Mouse (Mus musculus) thymus, postnatal 14 days (tissue): ENCODE measurements at regions not wholly inside any gene's neighbourhood (a gene's known extent, or its start where the extent isn't known, plus 50 kb on each side); places are given as distances from the start of the nearest gene placed in this dataset.

ENCODE experiments used
- DNase-seq: peaks from one replicate; pipeline ENCODE4 v3.0.0; 2021

DNA sequence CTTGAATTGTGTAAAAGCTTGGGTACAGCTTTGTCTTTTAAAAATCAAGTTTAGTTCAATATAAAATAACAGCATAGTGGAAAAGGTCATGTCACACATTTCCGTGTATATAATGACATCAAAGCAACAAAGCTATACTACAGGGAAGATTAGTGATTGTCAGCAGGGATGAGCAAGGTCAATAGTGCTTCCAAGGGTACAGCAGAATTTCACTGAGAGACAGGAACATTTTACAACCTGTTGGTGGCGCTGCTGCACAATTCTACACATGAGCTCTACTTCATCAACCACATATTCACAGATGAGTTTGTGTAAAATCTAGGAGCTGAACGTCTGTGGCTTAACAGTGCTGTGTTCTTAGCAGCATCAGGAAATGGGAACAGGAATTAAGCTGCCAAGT is 74.3 kb upstream of the A2m start:
- peak; percentile 5 for DNase-seq

DNA sequence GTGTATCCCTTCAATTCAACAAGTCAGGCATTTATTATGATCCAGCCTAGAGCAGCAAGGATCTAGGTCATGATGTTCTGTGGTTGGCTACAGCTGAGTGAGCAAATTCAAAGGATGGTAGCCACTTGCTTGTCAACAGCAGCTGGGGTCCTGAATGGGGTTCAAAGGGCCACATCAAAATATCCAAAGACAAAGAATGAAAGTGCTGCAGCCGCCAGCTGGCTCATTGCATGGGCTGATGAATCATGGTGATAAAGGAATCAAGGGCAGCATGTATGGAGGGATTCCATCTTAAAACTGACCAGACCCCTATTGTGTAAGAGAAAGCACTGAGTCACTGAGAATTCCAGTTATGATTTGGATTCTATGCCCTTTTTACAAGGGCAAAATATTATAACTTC is 74.8 kb upstream of the A2m start:
- no peak for DNase-seq

DNA sequence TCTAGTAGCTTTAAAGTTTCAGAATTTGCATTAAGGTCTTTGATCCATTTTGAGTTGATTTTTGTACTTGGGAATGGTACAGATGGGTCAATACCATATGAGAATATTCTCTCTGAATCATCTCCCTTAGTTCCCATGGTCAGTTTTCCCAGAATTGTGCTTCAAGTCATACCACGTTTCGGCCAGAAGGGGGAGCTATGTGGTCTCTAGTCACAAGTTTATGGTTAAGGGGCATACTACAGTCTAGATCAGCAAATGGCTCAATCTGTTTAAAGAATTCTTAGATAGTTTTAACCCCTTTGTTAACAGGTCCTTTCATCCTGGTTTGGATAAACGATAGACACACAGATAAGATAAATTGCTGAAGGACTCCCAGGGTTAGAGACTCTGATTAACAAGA is 78.7 kb upstream of the A2m start:
- DNase-seq = peak; percentile 6

DNA sequence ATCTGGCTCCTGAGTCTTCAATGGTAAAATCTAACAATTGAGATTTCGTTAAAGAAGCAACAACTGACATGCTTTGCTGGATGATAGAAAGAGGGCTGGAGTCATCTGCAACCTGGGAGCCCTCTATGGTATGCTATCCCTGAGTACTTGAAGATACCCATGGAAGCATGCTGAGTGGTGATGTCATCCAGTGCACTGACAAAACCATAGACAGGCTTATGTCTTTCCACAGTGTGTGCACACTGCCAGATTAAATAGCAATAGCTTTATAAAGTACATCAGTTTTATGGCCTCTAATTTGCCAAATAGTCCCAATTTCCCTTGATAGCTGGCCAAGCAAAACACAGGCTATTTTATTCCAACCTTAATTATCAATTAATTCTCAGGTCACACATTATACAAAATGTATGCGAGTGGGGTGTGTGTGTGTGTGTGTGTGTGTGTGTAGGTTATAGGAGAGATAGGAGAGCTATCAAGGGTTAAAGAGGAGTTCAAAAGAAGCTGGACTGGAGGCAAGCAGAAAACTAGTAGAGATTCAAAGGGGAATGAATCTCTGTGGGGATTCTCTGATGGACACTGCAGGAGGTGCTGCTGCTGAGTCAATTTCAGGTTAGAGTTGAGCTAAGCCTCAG is 80.1 kb upstream of the Iqsec3 start:
- no peak for DNase-seq

DNA sequence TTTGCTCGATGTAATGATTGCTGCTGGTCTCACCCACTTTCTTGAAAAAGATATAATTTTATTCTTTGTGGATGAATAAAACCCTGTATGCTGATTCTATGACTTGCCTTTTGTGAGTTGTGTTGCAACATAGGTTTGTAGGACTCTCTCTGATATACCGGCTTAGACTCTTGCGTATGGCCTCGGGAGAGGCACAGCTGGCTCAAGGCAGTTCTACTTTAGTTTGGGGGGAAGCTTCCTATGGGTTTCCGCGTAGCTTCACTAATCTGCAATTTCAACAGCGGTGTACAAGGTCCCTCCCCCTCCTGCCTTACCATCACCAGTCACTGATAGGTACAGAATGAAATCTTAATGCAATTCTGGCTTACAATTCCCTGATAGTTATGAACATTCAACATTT is 60.0 kb upstream of the Iqsec3 start:
- no peak for DNase-seq

DNA sequence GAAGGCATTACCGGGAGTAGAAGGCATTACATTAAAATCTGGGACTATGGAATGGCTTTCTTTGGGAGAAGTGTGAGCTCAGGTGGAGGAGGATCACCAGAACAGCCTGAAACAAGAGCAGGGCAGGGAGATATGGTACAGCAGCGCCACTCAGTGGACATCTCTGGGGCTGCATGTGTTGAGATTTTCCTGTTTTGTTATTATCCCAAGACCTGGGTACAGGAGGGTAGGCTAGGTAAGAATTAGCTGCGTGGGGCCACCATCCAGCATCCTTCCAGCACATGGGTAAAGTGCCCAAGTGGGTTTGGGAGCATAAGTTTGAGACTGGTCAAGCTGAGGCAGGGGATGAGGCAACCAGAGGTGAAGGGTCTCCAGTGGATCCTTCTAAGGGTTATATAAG is 59.4 kb upstream of the Iqsec3 start:
- peak; percentile 20 for DNase-seq

DNA sequence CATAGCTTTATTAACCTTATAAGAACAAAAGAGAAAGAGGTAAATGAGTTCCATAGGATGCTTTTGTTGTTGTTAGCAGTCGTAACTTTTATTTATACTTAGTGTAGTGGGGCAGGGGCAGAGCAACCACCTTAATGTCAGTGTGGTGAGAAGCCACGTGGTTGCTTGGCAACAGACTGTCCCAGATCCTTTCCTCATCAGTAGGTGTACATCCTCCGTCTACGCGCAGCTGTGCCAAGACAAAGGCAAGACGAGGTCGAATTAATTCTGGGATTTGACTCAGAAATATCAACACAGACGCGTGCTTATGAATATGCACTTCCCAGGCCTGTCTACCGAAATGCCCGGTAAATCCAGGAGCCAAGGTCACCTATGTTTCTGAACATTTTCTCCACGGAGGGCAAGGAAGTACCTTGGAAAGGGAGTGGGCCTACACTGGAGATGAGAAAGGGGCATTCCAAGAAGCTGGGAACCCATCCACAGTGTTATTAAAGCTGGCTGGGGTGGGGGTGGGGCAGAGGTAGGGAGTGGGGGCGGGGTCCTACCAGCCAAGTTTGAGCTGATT is 58.4 kb upstream of the Iqsec3 start:
- DNase-seq = no peak

DNA sequence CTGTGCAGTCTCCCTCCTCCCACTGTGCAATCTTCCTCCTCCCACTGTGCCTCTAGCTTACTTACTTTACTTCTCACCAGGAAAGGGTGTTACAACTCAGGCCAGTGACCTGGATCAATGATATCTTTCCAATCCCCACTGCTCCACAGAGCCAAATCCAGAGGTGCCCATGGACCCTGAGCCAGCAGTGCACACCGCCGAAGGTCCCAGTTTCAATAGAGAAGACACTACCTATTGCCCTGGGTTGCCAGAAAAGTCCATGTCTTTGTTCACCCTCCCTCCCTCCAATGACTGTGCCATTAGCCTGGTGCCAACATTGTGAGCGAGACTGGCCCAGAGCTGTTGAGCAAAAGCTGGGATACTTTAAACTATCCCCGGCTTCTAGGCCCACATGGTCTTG is 53.8 kb upstream of the Iqsec3 start:
- no peak for DNase-seq

DNA sequence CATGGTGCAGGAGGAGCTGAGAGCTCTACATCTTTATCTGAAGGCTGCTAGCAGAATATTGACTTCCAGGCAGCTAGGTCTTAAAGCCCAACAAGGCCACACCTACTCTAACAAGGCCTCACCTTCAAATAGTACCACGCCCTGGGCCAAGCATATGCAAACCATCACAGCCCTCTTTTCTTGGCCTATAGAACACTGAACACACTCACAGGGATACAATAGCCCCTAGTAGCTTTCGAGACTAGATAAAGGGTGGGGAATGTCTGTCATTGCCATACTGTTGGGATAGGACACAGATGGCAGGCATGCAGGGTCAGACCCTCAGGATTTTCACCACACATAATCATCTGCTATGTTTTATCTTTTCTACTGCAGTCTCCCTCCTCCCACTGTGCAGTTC is 52.6 kb upstream of the Iqsec3 start:
- no peak for DNase-seq

DNA sequence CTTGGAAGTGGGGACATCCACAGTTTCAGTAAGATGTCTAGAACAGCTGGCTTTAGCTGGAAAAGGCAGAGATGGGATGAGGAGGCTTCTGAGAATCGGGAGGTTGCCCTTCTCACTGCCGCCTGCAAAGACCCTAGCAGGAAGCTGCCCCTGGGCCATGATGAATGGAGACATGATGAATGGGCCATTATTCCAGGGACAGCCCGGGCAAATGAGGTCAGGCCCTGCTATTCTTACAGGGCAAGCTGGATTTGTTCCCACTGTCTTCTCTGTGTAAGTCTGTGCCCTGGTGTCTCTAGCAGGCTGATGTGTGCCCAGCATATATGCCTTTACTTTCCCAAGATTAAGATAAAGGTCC is 51.1 kb upstream of the Iqsec3 start:
- no peak for DNase-seq

DNA sequence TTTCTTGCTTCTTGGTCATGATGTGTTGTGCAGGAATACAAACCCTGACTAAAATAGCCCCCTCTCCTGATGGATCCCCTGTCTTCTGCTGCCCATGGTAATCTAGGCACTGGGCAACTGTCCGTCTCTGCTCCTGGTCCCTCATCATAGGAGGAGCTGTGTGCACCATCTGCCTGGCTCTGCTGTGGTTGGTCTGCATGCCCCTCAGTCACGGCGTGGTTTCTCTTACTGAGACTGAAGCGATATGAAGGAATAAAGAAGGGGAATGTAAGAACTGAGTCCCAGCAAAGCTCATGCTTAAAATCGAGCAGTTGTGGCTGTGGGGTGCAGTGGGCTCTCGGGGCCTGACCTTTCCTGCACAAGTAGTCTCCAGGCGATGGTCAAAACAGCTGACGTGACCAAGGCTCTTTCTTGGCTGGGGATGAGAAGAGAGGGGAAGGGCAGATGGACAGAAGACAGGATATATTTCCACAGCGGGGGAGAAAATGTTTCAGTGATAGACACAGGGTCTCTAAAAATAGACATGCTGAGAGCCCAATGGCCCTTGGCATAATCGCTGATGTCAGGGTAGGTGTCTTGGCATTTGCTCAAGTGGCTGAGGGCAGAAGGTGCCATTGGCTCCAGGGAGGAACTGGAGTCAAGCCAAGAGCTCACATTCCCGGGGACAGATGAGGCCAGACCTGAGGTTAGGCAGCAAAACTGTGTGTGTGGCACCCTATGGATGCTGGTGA is 50.6 kb upstream of the Iqsec3 start:
- DNase-seq = no peak
